Mouse (Mus musculus): ENCODE measurements around the gene Gstt4.

Gstt4 gene

GRCm38 (mm10) chr10:75822443-75822842 lies at the start of gene Gstt4:
TSS of gene Gstt4 (minus strand) at chr10:75822543.
- in situ Hi-C loops (cut with MboI; ENCODE audit: low pct_unique_long_range_greater_than_20kb in 1 of 2, low sequenced_read_pairs in 2 of 2, unreplicated experiment in 1 of 2), result no loop called here

GRCm38 (mm10) chr10:75861587-75861986 lies 39.2 kb upstream of the Gstt4 start:
- in situ Hi-C loops (cut with MboI; ENCODE audit: low pct_unique_long_range_greater_than_20kb in 1 of 2, low sequenced_read_pairs in 2 of 2, unreplicated experiment in 1 of 2), result no loop called here

- in situ Hi-C loops (cut with MboI; ENCODE audit: low pct_unique_long_range_greater_than_20kb in 1 of 2, low sequenced_read_pairs in 2 of 2, unreplicated experiment in 1 of 2), result no loop called here
Observed at GRCm38 (mm10) chr10:75860746-75861145, 38.4 kb upstream of the Gstt4 start.

GRCm38 (mm10) chr10:75859786-75860470 lies 37.6 kb upstream of the Gstt4 start, which contains the start of gene Mif:
TSS of gene Mif (minus strand) at chr10:75860240.
- in situ Hi-C loops (cut with MboI; ENCODE audit: low pct_unique_long_range_greater_than_20kb in 1 of 2, low sequenced_read_pairs in 2 of 2, unreplicated experiment in 1 of 2), result loop anchor here in 1 of 2 experiments (10.0 kb wide), 1 partner anchor 115 kb away; no protein-coding TSS in a partner anchor

- in situ Hi-C loops (cut with MboI; ENCODE audit: low pct_unique_long_range_greater_than_20kb in 1 of 2, low sequenced_read_pairs in 2 of 2, unreplicated experiment in 1 of 2), result loop anchor here in 1 of 2 experiments (10.0 kb wide), 1 partner anchor 114 kb away; no protein-coding TSS in a partner anchor
Observed at GRCm38 (mm10) chr10:75859107-75859746, 36.9 kb upstream of the Gstt4 start.

GRCm38 (mm10) chr10:75857598-75857997 lies 35.3 kb upstream of the Gstt4 start:
- in situ Hi-C loops (cut with MboI; ENCODE audit: low pct_unique_long_range_greater_than_20kb in 1 of 2, low sequenced_read_pairs in 2 of 2, unreplicated experiment in 1 of 2), result loop anchor here in 1 of 2 experiments (10.0 kb wide), 1 partner anchor 113 kb away; no protein-coding TSS in a partner anchor

GRCm38 (mm10) chr10:75856976-75857375 lies 34.6 kb upstream of the Gstt4 start:
- in situ Hi-C loops (cut with MboI; ENCODE audit: low pct_unique_long_range_greater_than_20kb in 1 of 2, low sequenced_read_pairs in 2 of 2, unreplicated experiment in 1 of 2), result loop anchor here in 1 of 2 experiments (10.0 kb wide), 1 partner anchor 112 kb away; no protein-coding TSS in a partner anchor

GRCm38 (mm10) chr10:75856155-75856907 lies 34.0 kb upstream of the Gstt4 start:
- in situ Hi-C loops (cut with MboI; ENCODE audit: low pct_unique_long_range_greater_than_20kb in 1 of 2, low sequenced_read_pairs in 2 of 2, unreplicated experiment in 1 of 2), result loop anchor here in 1 of 2 experiments (10.0 kb wide), 1 partner anchor 112 kb away; no protein-coding TSS in a partner anchor

- in situ Hi-C loops (cut with MboI; ENCODE audit: low pct_unique_long_range_greater_than_20kb in 1 of 2, low sequenced_read_pairs in 2 of 2, unreplicated experiment in 1 of 2), result loop anchor here in 1 of 2 experiments (10.0 kb wide), 1 partner anchor 111 kb away; no protein-coding TSS in a partner anchor
Observed at GRCm38 (mm10) chr10:75855416-75855981, 33.2 kb upstream of the Gstt4 start.

GRCm38 (mm10) chr10:75854791-75855190 lies 32.4 kb upstream of the Gstt4 start:
- in situ Hi-C loops (cut with MboI; ENCODE audit: low pct_unique_long_range_greater_than_20kb in 1 of 2, low sequenced_read_pairs in 2 of 2, unreplicated experiment in 1 of 2), result loop anchor here in 1 of 2 experiments (10.0 kb wide), 1 partner anchor 110 kb away; no protein-coding TSS in a partner anchor

- in situ Hi-C loops (cut with MboI; ENCODE audit: low pct_unique_long_range_greater_than_20kb in 1 of 2, low sequenced_read_pairs in 2 of 2, unreplicated experiment in 1 of 2), result loop anchor here in 1 of 2 experiments (10.0 kb wide), 1 partner anchor 109 kb away; no protein-coding TSS in a partner anchor
Observed at GRCm38 (mm10) chr10:75854096-75854495, 31.8 kb upstream of the Gstt4 start.

- in situ Hi-C loops (cut with MboI; ENCODE audit: low pct_unique_long_range_greater_than_20kb in 1 of 2, low sequenced_read_pairs in 2 of 2, unreplicated experiment in 1 of 2), result loop anchor here in 1 of 2 experiments (10.0 kb wide), 1 partner anchor 109 kb away; no protein-coding TSS in a partner anchor
Observed at GRCm38 (mm10) chr10:75853452-75853851, 31.1 kb upstream of the Gstt4 start.

- in situ Hi-C loops (cut with MboI; ENCODE audit: low pct_unique_long_range_greater_than_20kb in 1 of 2, low sequenced_read_pairs in 2 of 2, unreplicated experiment in 1 of 2), result loop anchor here in 1 of 2 experiments (10.0 kb wide), 1 partner anchor 108 kb away; no protein-coding TSS in a partner anchor
Observed at GRCm38 (mm10) chr10:75852539-75853125, 30.3 kb upstream of the Gstt4 start.

GRCm38 (mm10) chr10:75851681-75852080 lies 29.3 kb upstream of the Gstt4 start:
- in situ Hi-C loops (cut with MboI; ENCODE audit: low pct_unique_long_range_greater_than_20kb in 1 of 2, low sequenced_read_pairs in 2 of 2, unreplicated experiment in 1 of 2), result loop anchor here in 1 of 2 experiments (10.0 kb wide), 1 partner anchor 107 kb away; no protein-coding TSS in a partner anchor

- in situ Hi-C loops (cut with MboI; ENCODE audit: low pct_unique_long_range_greater_than_20kb in 1 of 2, low sequenced_read_pairs in 2 of 2, unreplicated experiment in 1 of 2), result loop anchor here in 1 of 2 experiments (10.0 kb wide), 1 partner anchor 106 kb away; no protein-coding TSS in a partner anchor
Observed at GRCm38 (mm10) chr10:75851076-75851475, 28.7 kb upstream of the Gstt4 start.

GRCm38 (mm10) chr10:75848382-75848781 lies 26.0 kb upstream of the Gstt4 start:
- in situ Hi-C loops (cut with MboI; ENCODE audit: low pct_unique_long_range_greater_than_20kb in 1 of 2, low sequenced_read_pairs in 2 of 2, unreplicated experiment in 1 of 2), result loop anchor here in 1 of 2 experiments (10.0 kb wide), 1 partner anchor 264 kb away; the partner anchor contains the start of gene Ggt5

- in situ Hi-C loops (cut with MboI; ENCODE audit: low pct_unique_long_range_greater_than_20kb in 1 of 2, low sequenced_read_pairs in 2 of 2, unreplicated experiment in 1 of 2), result loop anchor here in 1 of 2 experiments (10.0 kb wide), 1 partner anchor 261 kb away; the partner anchor contains the start of gene Ggt5
Observed at GRCm38 (mm10) chr10:75845306-75845930, 23.1 kb upstream of the Gstt4 start.
